Mouse (Mus musculus) intestine, embryonic 15.5 days (tissue): Measurements from ENCODE around the gene Fam187b. TPM values are rescaled to one million over a fixed set of nuclear protein-coding genes. Genes with fewer than 3 reads are reported as not detected.

ENCODE experiments used
- ATAC-seq: fragments of 200-750 bp; cut with Nextera tagmentation; 2 replicates; pipeline ENCODE4 v1.8.0; 2017; ENCODE audit warnings: moderate TSS enrichment, moderate library complexity
- H3K27ac ChIP-seq: fragments of 300-500 bp; sonication (generic); 2 replicates; pipeline ENCODE4 v1.5.1; 2015; ENCODE audit warnings: mild to moderate bottlenecking, inconsistent platforms
- H3K27me3 ChIP-seq: fragments of 300-500 bp; sonication (generic); replicated peaks from 2 replicates; pipeline ENCODE4 v1.6.1; 2015; ENCODE audit warnings: inconsistent platforms
- H3K36me3 ChIP-seq: fragments of 300-500 bp; sonication (generic); 2 replicates; pipeline ENCODE4 v1.6.1; 2015; ENCODE audit warnings: inconsistent platforms
- H3K4me1 ChIP-seq: fragments of 300-500 bp; sonication (generic); replicated peaks from 2 replicates; pipeline ENCODE4 v1.6.1; 2015; ENCODE audit warnings: inconsistent platforms
- H3K4me2 ChIP-seq: fragments of 300-500 bp; sonication (generic); replicated peaks from 2 replicates; pipeline ENCODE4 v1.6.1; 2015; ENCODE audit warnings: mild to moderate bottlenecking, inconsistent platforms
- H3K4me3 ChIP-seq: fragments of 300-500 bp; sonication (generic); replicated peaks from 2 replicates; pipeline ENCODE4 v1.5.1; 2015; ENCODE audit warnings: inconsistent platforms
- H3K9ac ChIP-seq: fragments of 300-500 bp; sonication (generic); 2 replicates; pipeline ENCODE4 v1.6.1; 2015; ENCODE audit warnings: inconsistent platforms
- H3K9me3 ChIP-seq: fragments of 300-500 bp; sonication (generic); 2 replicates; pipeline ENCODE4 v1.6.1; 2016; ENCODE audit warnings: inconsistent platforms
- WGBS: fragments of 180-500 bp; shearing (Covaris S2); methylation state at CpG from one replicate; pipeline ENCODE4 v1.1.7; 2015; 5-methylcytosine and 5-hydroxymethylcytosine counted together
- polyA plus RNA-seq: library from polyadenylated mRNA; unstranded; fragments of >200 nt; fragmentation: Nextera tagmentation; extraction: Ambion mirVana; gene quantifications from 2 replicates; pipeline ENCODE4 v1.2.1, GENCODE M21; 2015

Fam187b gene
- polyA plus RNA-seq, 1 experiment from 2014 or later = 10.1 TPM

DNA sequence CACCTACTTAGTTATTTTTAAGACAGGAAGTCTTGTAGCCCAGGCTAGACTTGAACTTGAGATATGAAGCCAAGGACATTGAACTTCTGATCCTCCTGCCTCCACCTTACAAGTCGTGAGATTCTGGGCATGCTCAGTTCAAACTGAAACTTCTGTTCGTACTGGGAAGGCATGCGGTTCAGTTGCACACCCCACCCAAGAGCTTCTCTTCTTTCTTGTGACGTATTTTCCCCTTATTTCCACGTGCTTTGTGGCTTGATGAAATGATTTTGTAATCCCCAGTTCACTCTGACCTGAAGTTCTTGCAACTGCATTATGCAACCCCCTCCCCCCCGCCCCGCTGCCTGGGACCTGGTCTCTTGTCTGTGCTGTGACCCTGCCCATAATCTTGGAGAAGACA, 58.1 kb downstream of the Fam187b start:
- Histone ChIP-seq H3K4me1 (no peaks in the 10 kb centered on the region), H3K27ac (no peak overlapping the region), H3K36me3 (no peaks in the 10 kb centered on the region), H3K4me2 (no peak overlapping the region), H3K9ac (no peak overlapping the region), H3K27me3 (no peaks in the 10 kb centered on the region), H3K4me3 (no peak overlapping the region), H3K9me3 (no peaks in the 10 kb centered on the region)
- ATAC-seq = no peak
- WGBS = 82% methylated on average over 7 of the region's 7 CpGs

DNA sequence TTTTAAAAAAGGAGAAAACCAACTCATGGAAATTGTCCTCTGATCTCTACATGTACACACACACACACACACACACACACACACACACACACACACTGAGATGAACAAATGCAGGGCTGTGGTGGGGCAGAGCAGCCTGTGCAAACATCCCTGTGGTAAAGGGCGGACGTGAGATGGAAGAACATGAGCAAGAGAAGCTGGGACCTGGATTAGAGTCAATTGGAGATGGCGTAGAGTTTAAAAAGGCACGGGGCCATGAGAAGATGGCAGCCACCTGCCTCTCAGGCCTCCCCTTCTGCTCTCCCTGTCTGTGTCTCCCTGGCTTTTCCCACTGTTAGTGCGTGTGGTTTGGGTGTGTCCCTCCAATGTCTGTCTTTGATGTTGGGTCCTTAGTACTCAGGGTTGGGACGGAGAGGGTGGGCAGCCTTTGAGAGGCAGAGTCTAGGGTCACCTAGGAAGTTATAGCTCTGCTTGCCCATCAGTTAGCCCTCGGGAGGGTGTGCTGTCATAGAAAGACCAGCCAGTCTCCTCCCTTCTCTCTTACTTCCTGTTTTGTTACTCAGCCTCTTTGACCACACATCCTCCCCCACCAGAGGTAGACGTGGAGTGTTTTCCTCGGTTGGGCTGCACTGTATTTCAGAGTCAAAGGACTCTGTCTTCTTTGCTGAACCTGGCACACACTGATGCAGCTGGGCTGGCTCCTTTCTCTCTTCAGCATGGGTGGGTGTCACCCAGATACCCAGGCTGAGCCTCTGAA, 60.0 kb downstream of the Fam187b start:
- no peak for ATAC-seq

DNA sequence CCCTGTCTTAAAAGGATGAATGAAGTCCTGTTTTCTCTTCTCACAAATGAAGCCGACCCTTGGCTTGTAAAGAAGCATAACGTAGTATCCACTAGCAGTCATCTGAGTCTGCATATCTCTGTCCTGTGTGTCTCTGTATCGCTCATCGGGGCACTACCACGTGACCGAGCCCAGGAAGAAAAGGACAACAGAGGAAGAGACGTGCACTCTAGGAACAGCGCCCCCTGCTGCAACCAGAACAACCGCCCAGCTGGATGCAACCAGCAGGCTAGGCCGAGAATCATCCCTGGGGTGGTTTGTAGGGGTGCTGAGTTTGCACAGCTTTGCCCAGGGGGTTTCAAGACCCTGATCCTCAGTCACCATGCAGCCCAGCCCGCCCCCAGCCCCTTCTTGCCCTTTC, 61.2 kb downstream of the Fam187b start:
- WGBS = 75% methylated on average over 11 of the region's 11 CpGs
- H3K27ac ChIP-seq = no peak overlapping the region
- no peak for ATAC-seq

More for the DNA sequence above, 60.0 kb downstream of the Fam187b start:
- H3K9me3 ChIP-seq = no peaks in the 10 kb centered on the region
- WGBS = 52% methylated on average over 9 of the region's 9 CpGs
- no peak overlapping the region for H3K9ac ChIP-seq
- H3K27me3 ChIP-seq = no peaks in the 10 kb centered on the region
- no peaks in the 10 kb centered on the region for H3K4me1 ChIP-seq
- no peak overlapping the region for H3K4me2 ChIP-seq
- H3K4me3 ChIP-seq = no peak overlapping the region
- no peaks in the 10 kb centered on the region for H3K36me3 ChIP-seq
- H3K27ac ChIP-seq = no peak overlapping the region

DNA sequence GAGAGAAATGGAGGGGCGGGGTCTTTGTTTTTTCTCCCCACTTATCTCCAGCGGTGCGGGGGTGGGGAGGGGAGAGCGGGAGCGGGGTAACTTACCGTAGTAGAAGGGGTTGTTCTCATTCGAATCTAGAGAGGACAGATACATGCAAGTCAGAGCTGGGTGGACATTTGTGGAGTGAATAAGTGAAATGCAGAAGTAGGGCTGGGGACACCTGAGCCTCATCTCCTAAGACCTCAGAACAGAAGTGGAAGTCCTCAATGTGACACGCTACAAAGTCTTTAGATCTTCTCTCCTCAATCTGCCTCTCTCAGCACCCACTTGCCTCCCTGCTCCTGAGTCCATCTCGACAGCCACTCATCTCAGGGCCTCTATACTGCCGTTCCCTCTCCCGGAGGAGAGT, 61.7 kb downstream of the Fam187b start:
- 81% methylated on average over 11 of the region's 11 CpGs for WGBS
- H3K9ac ChIP-seq = no peak overlapping the region
- no peak overlapping the region for H3K4me2 ChIP-seq
- ATAC-seq = no peak
- no peak overlapping the region for H3K27ac ChIP-seq
- H3K4me3 ChIP-seq = no peak overlapping the region
- no peaks in the 10 kb centered on the region for H3K27me3 ChIP-seq
- no peaks in the 10 kb centered on the region for H3K4me1 ChIP-seq
- no peaks in the 10 kb centered on the region for H3K9me3 ChIP-seq
- no peaks in the 10 kb centered on the region for H3K36me3 ChIP-seq

More for the DNA sequence above, 61.2 kb downstream of the Fam187b start:
- H3K9ac ChIP-seq = no peak overlapping the region
- no peak overlapping the region for H3K4me3 ChIP-seq
- no peaks in the 10 kb centered on the region for H3K9me3 ChIP-seq
- H3K36me3 ChIP-seq = no peaks in the 10 kb centered on the region
- no peaks in the 10 kb centered on the region for H3K4me1 ChIP-seq
- H3K27me3 ChIP-seq = no peaks in the 10 kb centered on the region
- H3K4me2 ChIP-seq = no peak overlapping the region

DNA sequence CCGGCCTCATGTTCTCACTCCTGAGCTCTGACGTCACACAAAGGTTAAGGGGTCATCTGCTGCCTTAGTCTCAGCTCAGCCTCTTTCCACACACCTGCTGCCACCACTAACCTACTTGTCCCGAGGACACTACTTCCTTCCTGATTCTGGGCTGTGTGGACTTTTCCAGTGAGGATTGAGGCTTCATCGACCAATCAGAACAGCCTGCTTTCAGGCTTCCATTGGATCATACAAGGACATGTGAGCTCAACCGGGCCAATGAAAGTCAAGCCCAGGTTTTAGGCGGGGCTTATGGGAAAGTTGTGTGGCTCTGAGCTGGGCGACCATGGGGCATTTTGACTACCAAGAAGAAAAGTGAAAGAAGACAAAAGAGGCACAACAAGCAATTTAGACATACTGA, 63.3 kb downstream of the Fam187b start:
- Histone ChIP-seq H3K36me3 (no peaks in the 10 kb centered on the region), H3K4me3 (no peak overlapping the region), H3K9ac (no peak overlapping the region), H3K4me1 (peaks cover 5% of the 10 kb centered on the region), H3K9me3 (no peaks in the 10 kb centered on the region), H3K4me2 (no peak overlapping the region), H3K27me3 (peaks cover 13% of the 10 kb centered on the region), H3K27ac (no peak overlapping the region)
- WGBS = 83% methylated on average over 7 of the region's 7 CpGs
- ATAC-seq = no peak

DNA sequence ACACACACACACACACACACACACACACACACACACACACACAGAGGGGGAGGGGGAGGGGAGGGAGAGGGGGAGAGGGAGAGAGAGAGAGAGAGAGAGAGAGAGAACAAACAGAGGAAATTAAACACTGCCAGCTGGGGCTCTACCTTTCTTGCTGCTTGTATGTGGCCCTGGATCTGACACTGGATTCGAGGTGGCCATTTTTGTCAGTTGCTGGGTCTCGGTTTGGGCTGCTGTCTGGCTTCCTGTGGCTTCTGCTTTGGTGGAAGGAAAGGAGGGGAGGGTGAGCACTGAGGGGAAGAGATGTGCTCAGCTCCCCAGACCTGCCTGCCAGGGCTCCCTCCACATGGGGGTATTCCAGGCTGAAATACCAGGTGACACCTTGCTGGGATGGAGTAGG, 64.1 kb downstream of the Fam187b start:
- Histone ChIP-seq H3K36me3 (no peaks in the 10 kb centered on the region), H3K4me3 (no peak overlapping the region), H3K9me3 (no peaks in the 10 kb centered on the region), H3K4me1 (peaks cover 12% of the 10 kb centered on the region), H3K4me2 (no peak overlapping the region), H3K27ac (no peak overlapping the region), H3K9ac (no peak overlapping the region), H3K27me3 (peaks cover 20% of the 10 kb centered on the region)
- WGBS = 70% methylated on average over 2 of the region's 2 CpGs
- no peak for ATAC-seq

DNA sequence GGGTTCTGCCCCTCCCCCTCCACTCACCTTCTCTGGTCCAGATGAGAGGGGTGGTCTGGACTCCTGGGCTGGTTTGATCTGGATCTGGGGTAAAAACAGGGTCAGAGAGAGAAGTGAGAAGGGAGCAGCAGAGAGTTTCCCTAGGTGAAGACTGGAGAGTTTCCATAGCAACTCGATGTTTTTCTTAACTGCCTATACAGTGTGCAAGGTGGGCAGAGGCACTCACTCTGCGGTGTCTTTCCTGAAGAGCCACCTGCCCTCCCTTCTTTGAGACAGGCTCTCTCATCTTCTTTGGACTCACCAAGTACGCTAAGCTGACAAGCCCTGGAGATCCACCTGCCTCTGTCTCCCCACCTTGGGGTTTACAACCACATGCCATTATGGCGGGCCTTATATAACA, 65.4 kb downstream of the Fam187b start:
- Histone ChIP-seq H3K27me3 (peaks cover 23% of the 10 kb centered on the region), H3K4me3 (no peak overlapping the region), H3K9ac (no peak overlapping the region), H3K27ac (no peak overlapping the region), H3K9me3 (no peaks in the 10 kb centered on the region), H3K4me1 (peaks cover 13% of the 10 kb centered on the region), H3K4me2 (no peak overlapping the region), H3K36me3 (no peaks in the 10 kb centered on the region)
- no peak for ATAC-seq
- 87% methylated on average over 4 of the region's 4 CpGs for WGBS

Other genes with a start within 250 kb of the Fam187b start
- gene Tmem147, start 244.2 kb upstream of the Fam187b start, polyA plus RNA-seq = 220 and 257 TPM in 2 replicates
- 0.10 and 0.33 TPM in 2 replicates for gene Gapdhs, start 230.1 kb upstream of the Fam187b start, polyA plus RNA-seq
- 1.4 TPM in 2 replicates for gene Sbsn, start 222.3 kb upstream of the Fam187b start, polyA plus RNA-seq
- 4.6 and 5.3 TPM in 2 replicates for gene Dmkn, start 210.0 kb upstream of the Fam187b start, polyA plus RNA-seq
- gene Krtdap, start 185.9 kb upstream of the Fam187b start, polyA plus RNA-seq = 1.9 and 2.8 TPM in 2 replicates
- 10.9 and 15.5 TPM in 2 replicates for gene Ffar2, start 150.0 kb upstream of the Fam187b start, polyA plus RNA-seq
- gene Ffar3, start 117.6 kb upstream of the Fam187b start, polyA plus RNA-seq = 0.54 and 0.83 TPM in 2 replicates
- gene Ffar1, start 112.2 kb upstream of the Fam187b start, polyA plus RNA-seq = 0.25 and 0.27 TPM in 2 replicates
- gene Cd22, start 93.4 kb upstream of the Fam187b start, polyA plus RNA-seq = 0.38 and 0.59 TPM in 2 replicates
- gene Mag, start 58.9 kb upstream of the Fam187b start, polyA plus RNA-seq = 0.24 and 0.40 TPM in 2 replicates
- not detected in 2 replicates for gene Hamp2, start 49.1 kb upstream of the Fam187b start, polyA plus RNA-seq
- gene Hamp, start 29.8 kb upstream of the Fam187b start, polyA plus RNA-seq = 0.41 TPM in 1 of 2 replicates, not detected in the other
- 17.5 and 18.1 TPM in 2 replicates for gene Usf2, start 17.0 kb upstream of the Fam187b start, polyA plus RNA-seq
- gene Lsr, start 326 bp upstream of the Fam187b start, polyA plus RNA-seq = 146 and 163 TPM in 2 replicates
- 21.7 and 29.8 TPM in 2 replicates for gene Fxyd5, start 68.7 kb downstream of the Fam187b start, polyA plus RNA-seq
- 20.3 and 20.7 TPM in 2 replicates for gene Fxyd7, start 77.7 kb downstream of the Fam187b start, polyA plus RNA-seq
- 64.5 and 80.1 TPM in 2 replicates for gene Fxyd1, start 83.4 kb downstream of the Fam187b start, polyA plus RNA-seq
- gene Lgi4, start 85.6 kb downstream of the Fam187b start, polyA plus RNA-seq = 1.5 TPM in 2 replicates
- 70.8 and 77.4 TPM in 2 replicates for gene Fxyd3, start 102.9 kb downstream of the Fam187b start, polyA plus RNA-seq
- 37.9 and 47.0 TPM in 2 replicates for gene Hpn, start 141.5 kb downstream of the Fam187b start, polyA plus RNA-seq
- gene Scn1b, start 153.2 kb downstream of the Fam187b start, polyA plus RNA-seq = 1.6 and 1.8 TPM in 2 replicates
- gene Gramd1a, start 182.1 kb downstream of the Fam187b start, polyA plus RNA-seq = 41.6 and 44.2 TPM in 2 replicates